Mouse (Mus musculus): ENCODE data around the gene Limch1. TPM values are rescaled to one million over a fixed set of nuclear protein-coding genes. Genes with fewer than 3 reads are reported as not detected.

Gene Limch1
- total RNA-seq, 4 experiments from 2014 or later, result 110 to 123 (median 118) TPM

- peak in 1 of 2 experiments; percentile 51 for DNase-seq (ENCODE audit: low spot score in 2 of 2)
Observed at GRCm38 (mm10) chr5:66968059-66968833, 222.6 kb downstream of the Limch1 start.

GRCm38 (mm10) chr5:66968925-66969711, 223.5 kb downstream of the Limch1 start:
- no peak for DNase-seq (ENCODE audit: low spot score in 2 of 2)

- DNase-seq (ENCODE audit: low spot score in 2 of 2), result no peak
Observed at GRCm38 (mm10) chr5:66975621-66976020, 230.0 kb downstream of the Limch1 start.

GRCm38 (mm10) chr5:66979332-66980218, 233.9 kb downstream of the Limch1 start:
- DNase-seq (ENCODE audit: low spot score in 2 of 2), result peak in 1 of 2 experiments; percentile 40

GRCm38 (mm10) chr5:66980862-66981261, 235.2 kb downstream of the Limch1 start:
- peak in 1 of 2 experiments; percentile 57 for DNase-seq (ENCODE audit: low spot score in 2 of 2)

- no peak for DNase-seq (ENCODE audit: low spot score in 2 of 2)
Observed at GRCm38 (mm10) chr5:66983104-66983503, 237.5 kb downstream of the Limch1 start.

GRCm38 (mm10) chr5:66988926-66989325, 243.3 kb downstream of the Limch1 start:
- DNase-seq (ENCODE audit: low spot score in 2 of 2), result no peak

GRCm38 (mm10) chr5:66989531-66989930, 243.9 kb downstream of the Limch1 start:
- no peak for DNase-seq (ENCODE audit: low spot score in 2 of 2)

- DNase-seq (ENCODE audit: low spot score in 2 of 2), result no peak
Observed at GRCm38 (mm10) chr5:66992401-66992800, 246.8 kb downstream of the Limch1 start.

- no peak for DNase-seq (ENCODE audit: low spot score in 2 of 2)
Observed at GRCm38 (mm10) chr5:66993076-66993475, 247.4 kb downstream of the Limch1 start.

GRCm38 (mm10) chr5:66996124-66996523, 250.5 kb downstream of the Limch1 start:
- DNase-seq (ENCODE audit: low spot score in 2 of 2), result no peak

GRCm38 (mm10) chr5:66996886-66997599, 251.4 kb downstream of the Limch1 start:
- DNase-seq (ENCODE audit: low spot score in 2 of 2), result peak; percentile 67 to 81

- DNase-seq (ENCODE audit: low spot score in 2 of 2), result no peak
Observed at GRCm38 (mm10) chr5:66997600-66997930, 251.9 kb downstream of the Limch1 start.

- DNase-seq (ENCODE audit: low spot score in 2 of 2), result no peak
Observed at GRCm38 (mm10) chr5:66998341-66998740, 252.7 kb downstream of the Limch1 start.

- no peak for DNase-seq (ENCODE audit: low spot score in 2 of 2)
Observed at GRCm38 (mm10) chr5:67002346-67002745, 256.7 kb downstream of the Limch1 start.

GRCm38 (mm10) chr5:67004619-67005018, 259.0 kb downstream of the Limch1 start:
- DNase-seq (ENCODE audit: low spot score in 2 of 2), result no peak

- no peak for DNase-seq (ENCODE audit: low spot score in 2 of 2)
Observed at GRCm38 (mm10) chr5:67011043-67011870, 265.6 kb downstream of the Limch1 start.

GRCm38 (mm10) chr5:67011985-67012384, 266.4 kb downstream of the Limch1 start:
- no peak for DNase-seq (ENCODE audit: low spot score in 2 of 2)

- no peak for DNase-seq (ENCODE audit: low spot score in 2 of 2)
Observed at GRCm38 (mm10) chr5:67013926-67014325, 268.3 kb downstream of the Limch1 start.

- DNase-seq (ENCODE audit: low spot score in 2 of 2), result peak in 1 of 2 experiments; percentile 73
Observed at GRCm38 (mm10) chr5:67016450-67016849, 270.8 kb downstream of the Limch1 start.
